ENCODE assay signal across 8 mouse cellular contexts in the genomic region with DNA sequence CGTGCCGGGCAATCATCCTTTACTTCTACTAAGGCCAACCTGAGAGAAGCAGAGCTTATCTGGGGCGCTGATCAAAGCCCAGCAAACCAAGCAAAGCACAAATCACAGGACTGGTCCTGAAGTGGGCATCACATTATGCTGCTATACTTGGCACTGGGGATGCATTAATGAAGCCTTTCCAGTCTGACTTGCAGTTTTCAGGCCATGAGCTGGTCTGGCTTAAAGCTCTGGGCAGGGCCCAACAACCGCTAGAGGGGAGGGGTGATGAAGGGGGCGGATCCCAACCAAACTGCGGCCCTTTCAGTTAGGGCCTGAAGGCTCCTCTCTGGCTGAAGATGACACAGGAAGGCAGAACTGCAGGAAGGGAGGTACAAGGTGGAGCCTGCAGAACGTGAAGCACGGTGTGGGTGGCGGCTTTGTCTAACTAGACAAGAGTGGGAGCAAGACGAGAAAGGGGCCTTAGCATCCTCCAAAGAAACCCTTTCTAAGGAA. TPM values are rescaled to one million over a fixed set of nuclear protein-coding genes. Genes with fewer than 3 reads are reported as not detected.
DNase-seq lines count a peak whose midpoint lies in the region; ATAC-seq and TF ChIP-seq lines count a peak whose summit lies in the region.

No protein-coding gene starts in this region.

- TF ChIP-seq EP300 in heart, adult 2 months (IDR thresholded peaks at IDR 0.05; ENCODE audit: insufficient read depth, low read depth, low read length), result no peak

- TF ChIP-seq CTCF in heart, adult 2 months (IDR thresholded peaks at IDR 0.05), result no peak

- peak in 1 of 2 experiments; percentile 49 for DNase-seq in heart, adult 2 months
- no peak for DNase-seq in heart, postnatal 25 days (ENCODE audit: low spot score)
- DNase-seq in R1 (ENCODE audit: low read depth, low spot score) (peak; percentile 88), liver (peak; percentile 69)
- peak; percentile 58 for DNase-seq in embryo, embryonic 11 days
- DNase-seq in naive thymus-derived CD4-positive, alpha-beta T cell, adult 2 months (ENCODE audit: low read depth), result peak; percentile 50

- peak overlapping the region; percentile 41 for H3K9ac ChIP-seq in heart, adult 2 months (ENCODE audit: low read depth, low read length)
- H3K9ac ChIP-seq in hindbrain, embryonic 13.5 days, result peak overlapping the region; percentile 80

- 20% methylated on average over 10 of the region's 10 CpGs for WGBS in heart, adult 2 months
- WGBS in hindbrain, embryonic 13.5 days, result 25% methylated on average over 10 of the region's 10 CpGs

- H3K79me2 ChIP-seq in heart, adult 2 months (replicated peaks; ENCODE audit: control insufficient read depth, insufficient read depth, low read length), result no peaks in the 10 kb centered on the region; the same call in 1 of the 2 replicates

- TF ChIP-seq POLR2A in heart, adult 2 months (IDR thresholded peaks at IDR 0.05; ENCODE audit: insufficient read depth, low read depth, low read length), result no peak

- peaks cover 1% of the 10 kb centered on the region; the same call in 1 of the 2 replicates for H3K4me1 ChIP-seq in heart, adult 2 months (ENCODE audit: control insufficient read depth, insufficient read depth, low read length)
- peaks cover 28% of the 10 kb centered on the region for H3K4me1 ChIP-seq in hindbrain, embryonic 13.5 days (replicated peaks)

- intact Hi-C loops in heart, adult 2 months (cut with DNase I), result no loop called here
- intact Hi-C loops in heart, postnatal 25 days (cut with DNase I), result no loop called here

- H3K4me3 ChIP-seq in heart, adult 2 months, result peak overlapping the region; percentile 81
- peak overlapping the region; percentile 65 for H3K4me3 ChIP-seq in hindbrain, embryonic 13.5 days

- H3K9me3 ChIP-seq in hindbrain, embryonic 13.5 days, result no peaks in the 10 kb centered on the region

- peak overlapping the region; percentile 59 for H3K27ac ChIP-seq in heart, adult 2 months
- H3K27ac ChIP-seq in hindbrain, embryonic 13.5 days, result peak overlapping the region; percentile 89

- H3K4me2 ChIP-seq in hindbrain, embryonic 13.5 days, result peak overlapping the region; percentile 95

- no peaks in the 10 kb centered on the region for H3K27me3 ChIP-seq in heart, adult 2 months (ENCODE audit: control insufficient read depth, insufficient read depth, low read length)
- H3K27me3 ChIP-seq in hindbrain, embryonic 13.5 days, result no peaks in the 10 kb centered on the region

- ATAC-seq in hindbrain, embryonic 13.5 days (ENCODE audit: low FRiP score), result no peak
- ATAC-seq in inflammation-experienced regulatory T-cells, adult 6 months, result no peak

- no peaks in the 10 kb centered on the region for H3K36me3 ChIP-seq in heart, adult 2 months (ENCODE audit: control insufficient read depth, insufficient read depth, low read length)
- peaks cover 40% of the 10 kb centered on the region for H3K36me3 ChIP-seq in hindbrain, embryonic 13.5 days

RNA-seq across cellular contexts. Expression of a gene that starts 1.1 kb away (rescaled TPM):
- 10 to 100 TPM; 68.4 to 72.3 TPM for total RNA-seq in heart, adult 2 months (2021)
- polyA plus RNA-seq in heart, adult 2 months (2012; rRNA removed), result 51.0 and 74.9 TPM in 2 replicates
- total RNA-seq in heart, postnatal 25 days (2021), result 10 to 100 TPM; 73.7 to 75.3 TPM
- 189 and 200 TPM in 2 replicates for polyA plus RNA-seq in hindbrain, embryonic 13.5 days (2015; fragmentation: Nextera tagmentation; extraction: Ambion mirVana)
- polyA plus RNA-seq in inflammation-experienced regulatory T-cells, adult 6 months (2017; shearing (Covaris generic)), result 10 to 100 TPM; 69.1 to 81.5 (median 73.8) TPM

RNA-seq across cellular contexts. Expression of a gene that starts 1.2 kb away (rescaled TPM):
- under 1 TPM; 0.32 to 0.70 TPM for total RNA-seq in heart, adult 2 months (2021)
- 0.72 and 1.9 TPM in 2 replicates for polyA plus RNA-seq in heart, adult 2 months (2012; rRNA removed)
- total RNA-seq in heart, postnatal 25 days (2021), result 1 to 10 TPM in 1 of 2 experiments, under 1 TPM in 1; 0.91 to 1.6 TPM
- polyA plus RNA-seq in hindbrain, embryonic 13.5 days (2015; fragmentation: Nextera tagmentation; extraction: Ambion mirVana), result 42.6 and 51.2 TPM in 2 replicates
- polyA plus RNA-seq in inflammation-experienced regulatory T-cells, adult 6 months (2017; shearing (Covaris generic)), result 100 to 1,000 TPM in 1 of 3 experiments, 10 to 100 TPM in 1, 1 to 10 TPM in 1; 7.6 to 142 (median 17.9) TPM

RNA-seq across cellular contexts. Expression of a gene that starts 11.9 kb away (rescaled TPM):
- 10 to 100 TPM in 1 of 2 experiments, 1 to 10 TPM in 1; 6.1 to 10.9 TPM for total RNA-seq in heart, adult 2 months (2021)
- polyA plus RNA-seq in heart, adult 2 months (2012; rRNA removed), result 6.9 and 14.0 TPM in 2 replicates
- total RNA-seq in heart, postnatal 25 days (2021), result 1 to 10 TPM; 3.0 to 3.2 TPM
- 0.78 and 1.3 TPM in 2 replicates for polyA plus RNA-seq in hindbrain, embryonic 13.5 days (2015; fragmentation: Nextera tagmentation; extraction: Ambion mirVana)
- under 1 TPM in 2 of 3 experiments, not detected in 1; 0.44 to 0.48 TPM for polyA plus RNA-seq in inflammation-experienced regulatory T-cells, adult 6 months (2017; shearing (Covaris generic))

RNA-seq across cellular contexts. Expression of a gene that starts 14.1 kb away (rescaled TPM):
- 100 to 1,000 TPM; 788 to 884 TPM for total RNA-seq in heart, adult 2 months (2021)
- polyA plus RNA-seq in heart, adult 2 months (2012; rRNA removed), result 870 and 1,222 TPM in 2 replicates
- 100 to 1,000 TPM; 837 to 904 TPM for total RNA-seq in heart, postnatal 25 days (2021)
- polyA plus RNA-seq in hindbrain, embryonic 13.5 days (2015; fragmentation: Nextera tagmentation; extraction: Ambion mirVana), result 361 and 374 TPM in 2 replicates
- 10 to 100 TPM; 77.6 to 91.2 (median 82.5) TPM for polyA plus RNA-seq in inflammation-experienced regulatory T-cells, adult 6 months (2017; shearing (Covaris generic))

RNA-seq across cellular contexts. Expression of a gene that starts 19.7 kb away (rescaled TPM):
- 1 to 10 TPM; 3.2 TPM for total RNA-seq in heart, adult 2 months (2021)
- 2.8 and 4.4 TPM in 2 replicates for polyA plus RNA-seq in heart, adult 2 months (2012; rRNA removed)
- total RNA-seq in heart, postnatal 25 days (2021), result 1 to 10 TPM; 2.9 to 3.3 TPM
- 7.8 and 8.4 TPM in 2 replicates for polyA plus RNA-seq in hindbrain, embryonic 13.5 days (2015; fragmentation: Nextera tagmentation; extraction: Ambion mirVana)
- polyA plus RNA-seq in inflammation-experienced regulatory T-cells, adult 6 months (2017; shearing (Covaris generic)), result 1 to 10 TPM; 1.5 to 3.2 (median 2.1) TPM
